Mouse (Mus musculus) forebrain, postnatal 0 days (tissue): ENCODE measurements around the gene Tnfrsf8. TPM values are rescaled to one million over a fixed set of nuclear protein-coding genes. Genes with fewer than 3 reads are reported as not detected.

Experiments used
- ATAC-seq: fragments of 200-750 bp; cut with Nextera tagmentation; 2 replicates; pipeline ENCODE4 v1.8.0; 2017; ENCODE audit warnings: mild to moderate bottlenecking, moderate library complexity
- DNase-seq: peaks from one replicate; pipeline ENCODE4 v3.0.0-alpha.2; 2015
- H3K27ac ChIP-seq: fragments of 300-500 bp; sonication (generic); 2 replicates; pipeline ENCODE4 v1.5.1; 2014; ENCODE audit warnings: low read depth, mild to moderate bottlenecking, antibody characterized with exemption, low read length, moderate library complexity, mixed read lengths
- H3K27me3 ChIP-seq: fragments of 300-500 bp; sonication (generic); 2 replicates; pipeline ENCODE4 v1.6.1; 2014; ENCODE audit warnings: mild to moderate bottlenecking, low read length, mixed read lengths; ENCODE audit not compliant: insufficient read depth
- H3K36me3 ChIP-seq: fragments of 300-500 bp; sonication (generic); 2 replicates; pipeline ENCODE4 v1.6.1; 2014; ENCODE audit warnings: mild to moderate bottlenecking, moderate library complexity; ENCODE audit not compliant: insufficient read depth
- H3K4me1 ChIP-seq: fragments of 300-500 bp; sonication (generic); 2 replicates; pipeline ENCODE4 v1.6.1; 2014; ENCODE audit warnings: antibody characterized with exemption; ENCODE audit not compliant: insufficient read depth
- H3K4me2 ChIP-seq: fragments of 300-500 bp; sonication (generic); 2 replicates; pipeline ENCODE4 v1.6.1; 2014; ENCODE audit warnings: low read depth, mild to moderate bottlenecking, moderate library complexity
- H3K4me3 ChIP-seq: fragments of 300-500 bp; sonication (generic); 2 replicates; pipeline ENCODE4 v1.5.1; 2014; ENCODE audit warnings: low read depth, low read length, mixed read lengths
- H3K9ac ChIP-seq: fragments of 300-500 bp; sonication (generic); 2 replicates; pipeline ENCODE4 v1.6.1; 2014; ENCODE audit warnings: mild to moderate bottlenecking
- H3K9me3 ChIP-seq: fragments of 300-500 bp; sonication (generic); 2 replicates; pipeline ENCODE4 v1.6.1; 2016; ENCODE audit warnings: low read length
- CTCF ChIP-seq: sonication (generic); IDR thresholded peaks from 2 replicates; pipeline ENCODE4 v1.5.1; 2016; ENCODE audit warnings: antibody characterized with exemption, control low read depth, low read depth
- WGBS: fragments of 180-500 bp; shearing (Covaris S2); extraction: QIAGEN DNeasy Blood & Tissue Kit; methylation state at CpG from one replicate; pipeline ENCODE4 v1.1.7; 2014; 5-methylcytosine and 5-hydroxymethylcytosine counted together
- polyA plus RNA-seq: library from polyadenylated mRNA; unstranded; fragments of >200 nt; fragmentation: Nextera tagmentation; extraction: Ambion mirVana; gene quantifications from 2 replicates; pipeline ENCODE4 v1.2.1, GENCODE M21; 2015
- total RNA-seq: library from RNA; depleted of rRNA; stranded (reverse); fragments of >200 nt; gene quantifications from 2 replicates; pipeline ENCODE4 v1.2.3, GENCODE M21; 2014

Gene Tnfrsf8
- total and polyA plus RNA-seq, 2 experiments from 2014 or later = 1.5 to 3.3 TPM

DNA sequence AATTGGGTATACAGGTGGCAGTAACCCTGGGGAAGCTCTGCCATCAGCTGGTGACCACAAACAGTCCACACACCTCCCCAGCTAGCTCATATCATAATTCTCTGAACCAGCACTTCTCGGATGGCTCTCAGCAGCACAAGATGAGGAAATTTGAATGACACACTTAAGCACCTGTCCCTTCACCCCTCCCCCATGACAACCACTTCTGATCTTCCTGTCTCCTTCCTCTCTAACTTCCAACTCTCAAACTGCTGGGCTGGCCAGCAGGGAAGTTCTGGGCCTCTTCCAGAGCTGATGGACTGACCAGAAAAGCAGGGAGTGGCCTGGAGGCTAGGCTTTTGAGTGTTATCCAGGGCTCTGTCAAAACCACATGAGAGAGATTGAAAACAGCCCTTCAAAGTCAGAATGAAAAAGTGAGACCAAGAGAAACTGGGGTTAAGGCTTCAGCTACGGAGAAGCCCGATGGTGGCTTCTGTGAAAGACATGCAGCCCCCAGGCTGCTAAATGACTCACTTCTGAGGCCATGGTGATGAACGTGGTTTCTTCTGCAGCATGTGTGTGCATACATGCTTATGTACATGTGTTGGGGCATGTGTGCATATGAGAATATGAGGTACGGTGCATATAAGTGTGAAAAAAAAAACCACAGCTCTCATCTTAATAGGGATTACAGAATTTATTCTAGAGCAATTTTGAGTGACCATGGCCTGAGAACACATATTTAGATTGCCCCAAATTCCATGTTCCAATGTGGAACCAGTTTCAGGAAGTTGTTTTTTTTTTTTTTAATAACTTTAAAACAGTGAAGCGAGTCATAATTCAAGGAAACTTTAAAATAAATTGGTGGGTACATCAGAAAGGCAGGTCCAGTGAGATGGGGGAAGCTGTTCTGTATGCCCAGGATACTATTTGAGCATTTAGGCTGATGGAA lies 27.2 kb upstream of the Tnfrsf8 start:
- no peaks in the 10 kb centered on the region for H3K27me3 ChIP-seq
- no peak overlapping the region for H3K27ac ChIP-seq
- no peak for TF ChIP-seq CTCF
- H3K36me3 ChIP-seq = no peaks in the 10 kb centered on the region
- no peak overlapping the region for H3K9ac ChIP-seq
- WGBS = 86% methylated on average over 6 of the region's 6 CpGs
- H3K9me3 ChIP-seq = no peaks in the 10 kb centered on the region
- DNase-seq = no peak
- H3K4me3 ChIP-seq = no peak overlapping the region
- no peaks in the 10 kb centered on the region for H3K4me1 ChIP-seq
- H3K4me2 ChIP-seq = no peak overlapping the region
- no peak for ATAC-seq

DNA sequence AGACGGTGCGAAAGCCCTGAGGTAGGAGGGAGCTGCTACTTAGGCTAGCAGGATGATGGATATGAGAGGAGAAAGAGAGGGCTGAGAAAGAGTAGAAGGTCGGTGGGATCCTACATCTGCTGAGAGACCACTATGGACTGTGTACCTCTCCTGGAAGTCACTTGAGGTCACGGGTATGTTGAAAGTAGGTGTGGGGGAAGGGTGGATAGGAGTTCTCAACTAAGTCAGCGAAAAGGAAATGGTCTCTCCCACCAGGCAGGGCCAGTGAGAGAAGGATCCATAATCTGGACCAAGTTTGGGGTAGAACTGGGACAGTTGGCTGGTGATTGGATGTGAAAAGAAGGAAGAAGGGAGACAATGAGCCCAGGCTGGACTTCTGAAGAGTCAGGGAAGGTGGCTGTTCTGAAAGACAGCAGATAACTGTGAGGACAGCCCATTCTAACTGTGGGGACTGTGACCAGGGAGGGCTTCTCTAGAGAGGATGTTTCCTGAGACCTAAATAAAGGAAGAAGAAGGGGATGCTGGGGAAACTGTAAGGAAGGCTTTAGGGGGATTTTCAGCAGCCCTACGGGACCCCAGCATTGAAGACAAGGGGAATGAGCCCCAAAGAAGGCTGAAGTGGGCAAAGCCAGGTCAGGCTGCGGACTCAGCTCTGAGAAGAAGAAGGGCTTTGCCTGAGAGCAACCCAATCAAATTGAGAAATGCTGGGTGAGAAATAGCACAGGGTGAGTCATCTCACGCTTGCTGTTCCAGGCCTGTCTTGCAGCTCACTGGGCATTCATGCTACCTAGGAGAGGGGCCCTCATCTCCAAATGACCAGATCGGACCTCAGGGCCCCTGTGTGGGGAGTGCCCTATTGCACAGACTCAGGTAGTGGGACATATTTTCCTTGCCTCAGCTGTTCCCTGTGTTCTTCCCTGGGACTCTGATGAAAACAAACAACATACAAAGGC lies 23.2 kb upstream of the Tnfrsf8 start:
- no peaks in the 10 kb centered on the region for H3K4me1 ChIP-seq
- 82% methylated on average over 9 of the region's 9 CpGs for WGBS
- H3K27ac ChIP-seq = no peak overlapping the region
- H3K4me2 ChIP-seq = no peak overlapping the region
- H3K9ac ChIP-seq = no peak overlapping the region
- no peak overlapping the region for H3K4me3 ChIP-seq
- no peaks in the 10 kb centered on the region for H3K27me3 ChIP-seq
- H3K9me3 ChIP-seq = no peaks in the 10 kb centered on the region
- no peak for ATAC-seq
- TF ChIP-seq CTCF = no peak
- H3K36me3 ChIP-seq = no peaks in the 10 kb centered on the region
- DNase-seq = no peak

DNA sequence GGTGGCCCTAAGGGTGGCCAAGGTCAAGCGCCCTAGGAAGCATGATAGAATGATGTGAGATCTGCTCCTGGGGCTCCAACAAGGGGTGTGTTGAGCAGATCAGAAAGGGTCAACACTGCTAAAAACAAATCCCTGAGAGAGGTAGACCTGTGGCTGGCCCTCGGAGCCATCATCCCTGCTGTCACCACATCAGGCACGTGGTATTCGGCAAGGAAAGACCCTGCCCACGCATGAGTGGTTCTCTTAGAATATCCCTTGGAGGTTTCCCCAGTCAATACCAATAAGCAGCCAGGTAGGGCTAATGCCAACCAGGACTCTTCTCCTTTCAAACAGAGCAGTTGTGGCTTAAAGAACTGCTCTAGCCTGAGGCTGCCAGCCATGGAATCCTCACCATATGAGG lies 21.6 kb upstream of the Tnfrsf8 start:
- no peaks in the 10 kb centered on the region for H3K4me1 ChIP-seq
- H3K9ac ChIP-seq = no peak overlapping the region
- H3K4me3 ChIP-seq = no peak overlapping the region
- TF ChIP-seq CTCF = no peak
- no peak overlapping the region for H3K4me2 ChIP-seq
- no peaks in the 10 kb centered on the region for H3K36me3 ChIP-seq
- H3K27me3 ChIP-seq = no peaks in the 10 kb centered on the region
- no peak overlapping the region for H3K27ac ChIP-seq
- no peak for DNase-seq
- no peak for ATAC-seq
- no peaks in the 10 kb centered on the region for H3K9me3 ChIP-seq
- WGBS = 79% methylated on average over 5 of the region's 5 CpGs

DNA sequence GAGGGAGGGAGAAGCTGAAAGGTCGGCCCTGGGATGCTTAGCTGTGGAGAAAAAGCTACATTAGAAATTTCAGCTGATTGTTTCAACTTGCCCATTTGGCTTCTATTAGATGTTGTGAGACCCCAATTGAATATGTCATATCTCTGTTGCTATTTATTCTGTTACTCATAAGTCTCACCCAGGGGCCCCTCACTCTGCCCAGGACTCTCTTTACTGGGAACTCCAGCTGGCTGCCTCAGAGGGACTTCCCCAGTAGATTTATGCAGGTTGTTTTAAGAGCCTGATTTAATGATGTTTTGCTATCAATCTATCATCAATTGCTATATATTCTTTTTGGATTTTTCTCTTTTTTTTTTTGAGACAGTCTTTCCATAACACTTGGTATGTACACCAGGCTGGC lies 21.1 kb upstream of the Tnfrsf8 start:
- H3K36me3 ChIP-seq = no peaks in the 10 kb centered on the region
- no peaks in the 10 kb centered on the region for H3K27me3 ChIP-seq
- no peak overlapping the region for H3K9ac ChIP-seq
- no peak overlapping the region for H3K4me3 ChIP-seq
- no peak for TF ChIP-seq CTCF
- no peak for ATAC-seq
- H3K27ac ChIP-seq = no peak overlapping the region
- H3K4me2 ChIP-seq = no peak overlapping the region
- no peaks in the 10 kb centered on the region for H3K4me1 ChIP-seq
- DNase-seq = no peak
- H3K9me3 ChIP-seq = no peaks in the 10 kb centered on the region
- 78% methylated on average over 1 of the region's 1 CpGs for whole genome bisulfite sequencing

DNA sequence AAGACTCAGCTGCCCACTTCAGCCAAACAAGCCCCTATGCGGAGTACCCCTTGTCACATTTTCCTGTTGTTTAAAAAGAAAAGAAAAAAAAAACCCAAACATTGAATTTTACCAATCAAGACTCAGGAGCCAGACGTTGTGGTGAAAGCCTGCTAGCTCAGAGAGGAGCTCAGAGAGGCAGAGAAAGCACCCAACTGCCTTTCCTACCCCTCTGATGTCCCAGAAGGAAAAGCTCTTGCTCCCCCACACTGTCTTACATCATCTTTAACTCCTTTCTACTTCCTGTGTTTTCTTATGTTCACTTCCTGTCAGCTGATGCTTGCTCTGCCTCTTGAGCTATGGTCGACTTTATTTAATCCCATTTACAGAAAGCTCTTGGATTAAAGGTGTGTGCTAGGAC lies 8.7 kb upstream of the Tnfrsf8 start:
- Histone ChIP-seq H3K27ac (no peak overlapping the region), H3K36me3 (no peaks in the 10 kb centered on the region), H3K9ac (no peak overlapping the region), H3K4me1 (no peaks in the 10 kb centered on the region), H3K27me3 (no peaks in the 10 kb centered on the region), H3K4me2 (no peak overlapping the region), H3K4me3 (no peak overlapping the region), H3K9me3 (0 out of 2 replicates have a peak, but pooled peaks cover 3% of the 10 kb centered on the region)
- no peak for ATAC-seq
- DNase-seq = no peak
- no peak for TF ChIP-seq CTCF
- WGBS = 70% methylated on average over 3 of the region's 3 CpGs

DNA sequence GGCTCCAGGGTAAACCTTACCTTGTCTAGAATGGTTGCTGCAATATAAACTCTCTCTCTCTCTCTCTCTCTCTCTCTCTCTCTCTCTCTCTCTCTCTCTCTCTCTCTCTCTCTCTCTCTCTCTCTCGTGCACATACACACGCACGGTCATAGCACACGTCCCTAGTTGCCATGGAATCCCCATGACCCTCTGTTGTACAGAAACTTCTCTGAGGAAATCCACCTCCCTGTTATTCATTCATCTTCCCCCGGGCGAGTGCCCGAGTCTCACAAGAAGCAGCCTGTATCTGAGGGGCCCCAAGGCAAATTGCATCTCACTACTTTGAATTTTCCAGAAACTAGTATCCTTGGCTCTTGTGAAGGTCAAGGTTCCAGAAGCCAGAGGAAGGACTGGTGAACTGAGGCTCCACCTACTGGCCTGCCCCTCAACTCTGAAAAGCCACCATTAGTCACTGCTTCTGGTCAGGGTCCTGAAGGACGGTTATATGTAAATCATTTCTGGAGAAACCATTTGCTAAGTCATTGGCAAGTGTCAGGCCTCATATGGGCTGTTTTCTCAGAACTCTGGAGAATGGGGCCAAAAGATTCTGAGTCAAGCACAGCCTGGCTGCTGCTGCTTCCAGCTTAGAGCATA lies 8.1 kb upstream of the Tnfrsf8 start:
- no peak overlapping the region for H3K4me2 ChIP-seq
- DNase-seq = no peak
- no peak for ATAC-seq
- no peak for TF ChIP-seq CTCF
- 0 out of 2 replicates have a peak, but pooled peaks cover 3% of the 10 kb centered on the region for H3K9me3 ChIP-seq
- H3K36me3 ChIP-seq = no peaks in the 10 kb centered on the region
- WGBS = 82% methylated on average over 8 of the region's 8 CpGs
- no peak overlapping the region for H3K4me3 ChIP-seq
- H3K27ac ChIP-seq = no peak overlapping the region
- H3K9ac ChIP-seq = no peak overlapping the region
- H3K4me1 ChIP-seq = no peaks in the 10 kb centered on the region
- H3K27me3 ChIP-seq = no peaks in the 10 kb centered on the region
